Mouse (Mus musculus) ES-Bruce4 (cell line): ENCODE measurements around the gene C530008M17Rik.

Experiments used
- EP300 ChIP-seq: IDR thresholded peaks from 2 replicates; pipeline ENCODE4 v1.6.1; 2011; ENCODE audit warnings: low read depth, low read length; ENCODE audit not compliant: insufficient read depth
- POLR2A ChIP-seq: IDR thresholded peaks from one replicate; pipeline ENCODE4 v1.8.1; 2011; ENCODE audit warnings: low read length; ENCODE audit not compliant: insufficient read depth

DNA sequence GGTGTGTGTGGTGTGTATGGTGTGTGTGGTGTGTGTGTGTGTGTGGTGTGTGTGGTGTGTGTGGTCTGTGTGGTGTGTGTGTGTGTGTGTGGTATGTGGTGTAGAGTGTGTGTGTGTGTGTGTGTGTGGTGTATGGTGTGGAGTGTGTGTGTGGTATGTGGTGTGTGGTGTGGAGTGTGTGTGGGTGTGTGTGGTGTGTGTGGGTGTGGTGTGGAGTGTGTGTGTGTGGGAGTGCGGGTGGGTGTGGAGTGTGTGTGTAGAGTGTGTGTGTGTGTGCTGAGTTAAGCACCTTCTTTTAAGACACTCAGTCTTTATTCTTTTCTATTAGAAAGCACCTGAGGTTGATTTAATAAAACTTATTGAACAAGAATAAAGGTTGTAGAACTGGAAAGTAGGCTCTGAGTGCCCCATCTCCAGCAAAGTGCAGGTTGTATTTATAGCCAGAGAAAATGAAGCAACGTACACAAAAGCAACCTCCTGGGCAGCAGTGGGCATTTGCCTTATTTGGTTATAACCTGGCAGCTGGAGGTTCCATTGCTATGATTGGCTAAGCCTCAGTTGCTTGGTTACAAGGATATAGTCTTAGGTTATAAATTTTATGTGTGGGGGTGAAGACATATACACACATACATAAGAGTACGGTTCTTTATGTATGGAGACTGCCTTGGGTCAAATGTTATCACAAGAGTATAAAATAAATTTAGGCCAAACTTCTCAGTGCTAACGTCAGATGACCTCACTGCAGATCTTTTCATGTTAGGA lies 25.8 kb downstream of the C530008M17Rik start:
- no peak for TF ChIP-seq POLR2A
- TF ChIP-seq EP300: no peak
